Mouse (Mus musculus) heart, postnatal 36 days (tissue): ENCODE data around the gene Tle2. TPM values are rescaled to one million over a fixed set of nuclear protein-coding genes. Genes with fewer than 3 reads are reported as not detected.

ENCODE experiments used
- DNase-seq, 2 experiments: peaks; one replicate each; pipeline ENCODE4 v3.0.0; 2021 to 2022
- intact Hi-C: fragments of 180-260 bp; cut with DNase I; formaldehyde crosslinking; loops from one replicate; pipeline ENCODE4 v1.15.1; 2025
- total RNA-seq, 2 experiments: library from RNA; stranded (reverse); gene quantifications; 2 replicates each; pipeline ENCODE4 v1.2.3; 2021

Gene Tle2
- 10 to 100 TPM in 1 of 2 experiments, 1 to 10 TPM in 1; 7.5 to 11.5 TPM for total RNA-seq

GRCm38 (mm10) chr10:81574081-81575056, at the start of gene Tle2:
TSS of gene Tle2 (plus strand) at chr10:81574561.
- no peak for DNase-seq
- intact Hi-C loops, result no loop called here

GRCm38 (mm10) chr10:81525017-81525694, 49.2 kb upstream of the Tle2 start:
- intact Hi-C loops, result no loop called here
- DNase-seq, result no peak

DNA sequence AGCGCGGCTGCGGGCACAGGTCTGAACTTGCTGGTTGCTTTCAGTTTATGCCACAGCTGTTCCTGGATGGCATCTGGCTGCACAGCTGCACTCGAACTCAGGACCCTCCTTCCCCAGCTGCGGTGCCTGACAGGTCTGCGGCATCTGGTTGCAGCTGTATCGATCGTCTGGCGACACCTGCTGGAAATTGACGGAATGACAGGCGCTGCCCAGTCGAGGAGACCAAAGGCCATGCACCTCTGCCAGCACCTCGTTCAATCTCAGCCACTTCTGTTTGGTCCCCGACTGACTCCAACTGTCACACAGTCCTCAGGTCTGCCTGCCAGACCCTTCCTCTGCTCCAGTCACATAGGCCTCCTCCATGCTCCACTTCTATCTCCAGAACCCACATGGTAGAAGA, 47.6 kb upstream of the Tle2 start:
- intact Hi-C loops, result loop anchor here (1.0 kb wide), 1 partner anchor 24 kb away; no protein-coding TSS in a partner anchor

DNA sequence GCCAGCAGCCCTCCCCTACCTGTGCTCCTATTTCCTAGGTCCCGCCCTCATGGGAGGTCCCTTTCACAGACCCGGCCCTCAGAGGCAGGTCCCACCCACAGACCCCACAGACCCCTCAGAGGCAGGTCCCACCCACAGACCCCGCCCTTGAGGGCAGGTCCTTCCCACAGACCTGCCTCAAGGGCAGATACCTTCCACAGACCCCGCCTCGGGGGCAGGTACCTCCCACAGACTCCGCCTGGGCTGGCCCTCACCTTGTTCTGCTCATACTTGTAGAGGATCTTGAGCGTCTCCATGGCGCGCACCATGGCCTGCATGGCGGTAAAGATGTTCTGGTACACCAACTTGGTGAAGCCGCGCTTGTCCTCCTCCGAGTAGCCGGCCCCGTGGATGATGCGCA, 39.5 kb upstream of the Tle2 start:
- no peak for DNase-seq
- intact Hi-C loops, result no loop called here

More for the DNA sequence above, 47.6 kb upstream of the Tle2 start:
- DNase-seq, result peak; percentile 88 to 96

- intact Hi-C loops, result no loop called here
- no peak for DNase-seq
Measured at GRCm38 (mm10) chr10:81536734-81537133, 37.6 kb upstream of the Tle2 start.

GRCm38 (mm10) chr10:81537429-81537828, 36.9 kb upstream of the Tle2 start:
- intact Hi-C loops, result no loop called here
- DNase-seq, result no peak

- no peak for DNase-seq
- intact Hi-C loops, result loop anchor here (2.0 kb wide), 1 partner anchor 20 kb away; no protein-coding TSS in a partner anchor
Measured at GRCm38 (mm10) chr10:81538321-81539048, 35.9 kb upstream of the Tle2 start.

- no peak for DNase-seq
- intact Hi-C loops, result loop anchor here (10.0 kb wide), 1 partner anchor 157 kb away; the partner anchor contains the start of genes Dohh, Gm48551 and Gm48552
Measured at GRCm38 (mm10) chr10:81541363-81541762, 33.0 kb upstream of the Tle2 start.

DNA sequence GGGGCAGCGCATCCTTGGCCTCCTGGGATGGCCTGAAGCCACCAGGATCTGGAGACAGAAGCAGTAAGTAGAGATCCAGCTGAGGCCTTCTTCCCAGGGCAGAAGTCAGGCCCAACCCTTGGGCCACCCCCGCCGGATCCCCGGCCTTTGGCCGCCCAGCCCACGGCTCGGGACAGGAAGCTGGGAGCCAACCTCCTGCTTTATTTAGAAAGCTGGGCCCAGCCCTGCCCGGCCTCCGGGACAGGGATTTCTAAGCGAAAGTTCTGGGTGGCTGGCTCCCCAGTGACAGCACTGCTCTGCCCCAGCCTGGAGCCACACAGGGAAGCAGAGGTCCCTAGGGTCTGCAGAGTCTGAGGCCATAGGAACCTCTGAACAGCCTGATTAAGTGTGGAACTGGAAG, 32.6 kb upstream of the Tle2 start:
- intact Hi-C loops, result loop anchor here (10.0 kb wide), 1 partner anchor 157 kb away; the partner anchor contains the start of genes Dohh, Gm48551 and Gm48552
- peak; percentile 72 to 74 for DNase-seq

DNA sequence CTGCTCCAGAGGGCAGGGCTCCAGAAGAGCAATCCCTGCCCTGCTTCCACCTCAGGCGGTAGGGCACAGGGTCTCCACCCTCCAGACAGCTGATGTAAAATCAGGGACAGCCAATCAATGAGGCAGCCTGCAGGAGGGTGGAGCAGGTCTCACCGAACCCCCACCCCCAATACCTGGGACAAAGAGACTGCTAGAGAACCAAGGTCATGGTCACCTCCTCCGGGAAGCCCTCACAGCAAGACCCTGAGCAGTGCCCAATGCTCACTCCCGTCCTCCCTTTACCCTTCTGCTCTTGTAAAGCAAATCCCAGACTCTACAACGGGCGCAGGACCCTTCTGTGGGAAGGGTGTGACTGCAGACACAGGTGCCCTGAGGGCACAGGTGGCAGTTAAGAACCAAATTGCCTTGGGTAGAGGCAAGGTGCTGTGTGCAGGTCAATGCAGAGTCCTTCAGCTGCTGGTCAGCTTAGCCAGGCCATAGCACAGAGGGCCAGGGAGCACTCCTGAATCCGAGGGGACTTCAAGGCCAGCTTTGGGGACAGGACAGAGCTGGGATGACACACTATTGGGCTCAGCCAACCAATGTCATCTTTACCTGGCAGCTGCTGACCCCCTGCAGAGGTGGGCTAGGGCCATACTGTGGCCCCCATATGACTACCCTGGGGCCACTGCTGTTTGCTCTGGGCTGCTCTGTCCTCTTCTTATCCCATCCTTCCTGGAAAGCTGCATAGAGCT, 31.5 kb upstream of the Tle2 start:
- intact Hi-C loops, result loop anchor here (10.0 kb wide), 1 partner anchor 158 kb away; the partner anchor contains the start of genes Dohh, Gm48551 and Gm48552
- no peak for DNase-seq

- intact Hi-C loops, result loop anchor here (10.0 kb wide), 1 partner anchor 159 kb away; the partner anchor contains the start of genes Dohh, Gm48551 and Gm48552
- DNase-seq, result no peak
Measured at GRCm38 (mm10) chr10:81543633-81544032, 30.7 kb upstream of the Tle2 start.

DNA sequence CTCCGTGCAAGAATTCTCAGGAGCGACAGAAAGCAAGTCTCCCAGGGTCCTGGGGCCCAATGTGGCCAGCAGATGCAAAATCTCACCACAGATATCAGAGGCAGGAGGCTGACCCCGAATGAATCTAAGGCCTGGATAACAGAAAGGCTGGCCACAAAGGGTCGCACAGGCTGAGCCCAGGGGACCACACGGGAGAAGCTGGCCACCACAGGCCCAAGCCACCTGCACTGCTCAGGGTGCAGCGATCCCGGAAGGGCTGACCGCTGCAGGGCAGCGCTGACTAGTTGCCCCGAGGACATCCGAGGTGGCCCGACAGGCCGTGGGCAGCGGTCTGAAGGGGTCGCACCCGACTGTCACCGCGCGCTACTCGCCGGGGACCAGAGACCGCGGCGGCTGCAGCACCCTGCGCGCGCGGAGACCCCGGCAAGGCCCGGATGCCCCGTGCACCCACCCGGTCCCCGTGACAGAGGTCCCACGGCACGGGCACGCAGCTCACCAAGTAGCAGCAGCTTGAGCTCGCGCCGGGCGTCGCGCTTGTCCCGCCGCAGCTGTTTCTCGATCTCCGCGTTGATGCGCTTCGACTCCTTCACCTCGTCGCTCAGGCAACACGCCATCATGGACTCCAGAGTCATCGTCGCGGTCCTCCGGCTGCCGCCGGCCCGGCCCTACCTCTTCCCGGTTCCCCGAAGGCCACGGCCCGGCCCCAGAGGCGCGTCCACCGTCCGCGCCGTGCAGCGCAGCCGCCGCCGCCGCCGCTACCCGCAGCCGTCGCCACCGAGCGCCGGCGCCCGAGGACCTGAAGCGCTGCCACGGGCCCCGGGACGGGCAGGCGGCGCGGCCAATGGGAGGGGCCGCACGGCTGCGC, 29.8 kb upstream of the Tle2 start:
- intact Hi-C loops, result loop anchor here (10.0 kb wide), 1 partner anchor 160 kb away; the partner anchor contains the start of genes Dohh, Gm48551 and Gm48552
- DNase-seq, result no peak

DNA sequence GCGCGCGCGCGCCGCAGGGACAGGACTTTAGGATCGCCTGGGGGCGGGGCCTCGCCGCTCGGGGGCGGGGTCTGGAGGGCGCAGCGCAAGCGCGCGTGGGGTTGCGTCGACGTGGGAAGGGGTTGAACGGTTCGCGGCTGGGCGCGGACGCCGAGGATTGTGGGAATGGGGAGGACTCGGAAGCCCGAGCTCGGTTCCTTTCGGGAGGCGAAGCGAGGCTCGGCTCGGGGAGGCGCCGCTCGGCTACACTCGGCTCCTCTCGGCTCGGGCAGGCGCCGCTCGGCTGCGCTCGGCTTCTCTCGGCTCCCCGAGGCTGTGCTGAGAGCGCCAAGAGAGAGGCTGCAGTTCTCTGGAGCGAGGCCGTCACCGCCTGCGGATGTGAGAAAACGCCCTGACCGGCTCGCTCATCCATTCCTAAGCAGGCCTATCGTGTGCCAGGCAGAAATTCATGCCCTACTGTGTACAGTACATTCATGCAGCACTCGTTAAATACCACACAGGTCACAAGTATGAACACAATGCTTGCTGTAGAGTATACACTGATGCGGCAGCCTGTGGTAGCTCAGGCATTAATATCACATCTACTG, 29.1 kb upstream of the Tle2 start, which contains the start of gene Gna11:
Gna11 (minus strand) TSS at position 30 of the 587 bp plus-strand sequence.
- intact Hi-C loops, result loop anchor here (10.0 kb wide), 1 partner anchor 160 kb away; the partner anchor contains the start of genes Dohh, Gm48551 and Gm48552
- DNase-seq, result peak; percentile 100

- intact Hi-C loops, result loop anchor here (10.0 kb wide), 1 partner anchor 162 kb away; the partner anchor contains the start of genes Dohh, Gm48551 and Gm48552
- no peak for DNase-seq
Measured at GRCm38 (mm10) chr10:81546332-81546731, 28.0 kb upstream of the Tle2 start.

GRCm38 (mm10) chr10:81546788-81547571, 27.4 kb upstream of the Tle2 start:
- DNase-seq, result no peak
- intact Hi-C loops, result loop anchor here (10.0 kb wide), 1 partner anchor 162 kb away; the partner anchor contains the start of genes Dohh, Gm48551 and Gm48552

GRCm38 (mm10) chr10:81548944-81549343, 25.4 kb upstream of the Tle2 start:
- intact Hi-C loops, result loop anchor here (10.0 kb wide), 1 partner anchor 164 kb away; the partner anchor contains the start of genes Dohh, Gm48551 and Gm48552
- DNase-seq, result no peak

DNA sequence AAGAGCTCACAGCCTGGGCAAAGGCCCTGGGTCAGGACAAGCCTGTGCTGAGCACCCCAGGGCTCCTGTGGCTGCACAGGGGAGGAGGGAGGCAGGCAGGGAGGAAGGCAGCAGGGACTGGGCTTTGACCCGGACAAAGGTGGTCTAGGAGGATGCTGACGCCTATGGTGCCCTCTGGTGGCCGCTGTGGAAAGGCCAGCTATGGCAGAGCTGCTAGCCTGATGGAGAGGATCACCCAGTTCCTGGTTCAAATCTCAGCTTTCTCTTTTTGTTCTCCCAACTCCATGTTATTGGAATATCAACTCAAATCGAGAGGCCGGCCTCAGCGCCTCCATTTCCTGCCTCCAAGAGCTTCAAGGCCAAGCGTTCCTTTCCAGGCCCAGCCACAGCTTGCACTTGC, 24.1 kb upstream of the Tle2 start:
- peak; percentile 66 to 77 for DNase-seq
- intact Hi-C loops, result loop anchor here (2.0 kb wide), 2 partner anchors 31 to 47 kb away; no protein-coding TSS in a partner anchor
